Mouse (Mus musculus): ENCODE data around the gene Nr5a2.

DNA sequence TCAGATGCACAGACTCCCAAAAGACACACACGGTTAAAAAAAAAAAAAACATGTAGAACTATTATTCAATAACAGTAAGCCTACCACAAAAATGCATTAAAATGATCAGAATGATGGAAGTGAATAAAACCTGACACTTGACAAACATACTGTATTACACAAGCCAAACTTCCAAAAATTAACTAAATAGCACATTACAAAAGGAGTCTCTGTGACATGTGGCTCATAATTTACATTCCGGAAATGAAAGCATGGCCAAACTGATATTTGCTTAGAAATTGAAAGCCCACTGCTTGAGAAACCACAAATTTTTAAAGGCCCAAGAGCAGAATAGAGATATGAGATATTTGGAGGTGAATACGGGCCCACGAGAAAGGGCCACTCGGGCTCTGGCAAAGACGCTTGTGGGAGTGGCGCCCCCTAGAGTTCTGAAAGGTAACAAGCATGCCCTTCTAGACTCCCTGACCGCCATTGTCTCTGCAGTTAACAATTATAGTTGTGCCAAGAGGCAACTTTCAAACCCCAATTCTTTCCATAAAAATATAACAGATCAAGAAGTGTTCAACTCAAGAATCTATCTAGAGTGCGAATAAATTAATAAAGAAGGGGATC, 93.7 kb downstream of the Nr5a2 start:
- TF ChIP-seq CTCF (IDR thresholded peaks at IDR 0.05; ENCODE audit: low read depth) (no peak; the same call in 1 of the 2 replicates), EP300 (IDR thresholded peaks at IDR 0.05; ENCODE audit: low read depth) (no peak)

Measured in heart, postnatal 0 days (tissue).